Mouse (Mus musculus) MEL (cell line): ENCODE measurements at regions not wholly inside any gene's neighbourhood (a gene's known extent, or its start where the extent isn't known, plus 50 kb on each side); places are given as distances from the start of the nearest gene placed in this dataset.

ENCODE experiments used
- CHD2 ChIP-seq: IDR thresholded peaks from 2 replicates; pipeline ENCODE4 v1.6.1; 2011; ENCODE audit warnings: low read length, improper control_type of control experiment
- CTCF ChIP-seq, 3 experiments: IDR thresholded peaks in 2 of 3; conservative IDR thresholded peaks in 1 of 3; 2 replicates each; pipeline ENCODE4 v1.5.1; 2011 to 2012; ENCODE audit warnings: low read length in 3 of 3, low read depth in 2 of 3, mild to moderate bottlenecking in 2 of 3, improper control_type of control experiment in 1 of 3, inconsistent platforms in 1 of 3, mixed read lengths in 1 of 3, moderate library complexity in 1 of 3; ENCODE audit not compliant: control insufficient read depth in 1 of 3, insufficient read depth in 1 of 3, poor library complexity in 1 of 3, severe bottlenecking in 1 of 3
- E2F4 ChIP-seq: IDR thresholded peaks from 2 replicates; pipeline ENCODE4 v1.6.1; 2011; ENCODE audit warnings: low read depth, low read length, improper control_type of control experiment, borderline replicate concordance
- EP300 ChIP-seq, 2 experiments: IDR thresholded peaks; 2 replicates each; pipeline ENCODE4 v1.6.1; 2011; ENCODE audit warnings: improper control_type of control experiment in 2 of 2, low read length in 2 of 2, low read depth in 1 of 2, mild to moderate bottlenecking in 1 of 2
- ETS1 ChIP-seq: IDR thresholded peaks from 2 replicates; pipeline ENCODE4 v1.6.1; 2012; ENCODE audit warnings: low read depth, mild to moderate bottlenecking, inconsistent platforms, low read length, improper control_type of control experiment, moderate library complexity
- GATA1 ChIP-seq: IDR thresholded peaks from 2 replicates; pipeline ENCODE4 v1.6.1; 2011; ENCODE audit warnings: low read depth, low read length, improper control_type of control experiment
- MAFK ChIP-seq: IDR thresholded peaks from 2 replicates; pipeline ENCODE4 v1.6.1; 2011; ENCODE audit warnings: low read depth, mild to moderate bottlenecking, low read length, improper control_type of control experiment, borderline replicate concordance
- MAZ ChIP-seq: IDR thresholded peaks from 2 replicates; pipeline ENCODE4 v1.6.1; 2012; ENCODE audit warnings: low read depth, mild to moderate bottlenecking, inconsistent platforms, low read length, improper control_type of control experiment
- MXI1 ChIP-seq: IDR thresholded peaks from 2 replicates; pipeline ENCODE4 v1.6.1; 2011; ENCODE audit warnings: mild to moderate bottlenecking, low read depth, low read length, improper control_type of control experiment
- SMC3 ChIP-seq: IDR thresholded peaks from 2 replicates; pipeline ENCODE4 v1.6.1; 2011; ENCODE audit warnings: low read depth, low read length, improper control_type of control experiment
- ZC3H11A ChIP-seq: IDR thresholded peaks from 2 replicates; pipeline ENCODE4 v1.6.1; 2012; ENCODE audit warnings: low read depth, mild to moderate bottlenecking, inconsistent platforms, low read length, improper control_type of control experiment
- ZNF384 ChIP-seq: IDR thresholded peaks from 2 replicates; pipeline ENCODE4 v1.6.1; 2012; ENCODE audit warnings: low read depth, mild to moderate bottlenecking, inconsistent platforms, low read length, improper control_type of control experiment

DNA sequence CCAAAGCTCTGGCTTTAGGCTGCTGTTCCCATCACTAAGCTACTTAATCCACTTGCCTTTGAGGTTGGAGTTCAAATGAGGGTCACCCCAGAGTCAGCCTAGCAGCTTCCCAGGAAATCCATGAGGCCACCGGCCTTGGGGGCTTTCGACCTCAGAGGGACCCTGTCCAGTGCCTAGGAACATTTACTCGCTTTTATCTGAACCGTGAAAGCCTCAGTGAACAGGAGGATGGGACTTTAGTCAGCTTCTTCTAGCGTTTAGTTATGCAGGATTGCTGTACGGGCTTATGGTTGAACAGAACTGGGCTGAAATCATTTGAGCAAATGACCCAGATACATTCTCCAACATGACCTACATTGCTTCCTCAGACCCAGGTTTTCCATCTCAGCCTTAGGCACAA, 174.9 kb downstream of the Parm1 start:
- TF ChIP-seq CTCF (IDR thresholded peaks at IDR 0.05 in 2 of 3, conservative IDR thresholded peaks at IDR 0.05 in 1 of 3; ENCODE audit: control insufficient read depth in 1 of 3, insufficient read depth in 1 of 3, low read depth in 2 of 3, low read length in 3 of 3, poor library complexity in 1 of 3, severe bottlenecking in 1 of 3) (no peak), ETS1 (no peak), SMC3 (no peak), EP300 (IDR thresholded peaks at IDR 0.05; ENCODE audit: low read depth in 1 of 2, low read length in 2 of 2) (no peak), MAFK (no peak), E2F4 (no peak), MAZ (no peak), CHD2 (no peak), ZC3H11A (no peak), GATA1 (no peak), ZNF384 (no peak), MXI1 (no peak)
